Mouse (Mus musculus) heart, embryonic 11.5 days (tissue): ENCODE data around the gene Snap25. TPM values are rescaled to one million over a fixed set of nuclear protein-coding genes. Genes with fewer than 3 reads are reported as not detected.

ENCODE experiments used
- ATAC-seq: fragments of 200-750 bp; cut with Nextera tagmentation; replicated peaks from 2 replicates; pipeline ENCODE4 v1.8.0; 2017; ENCODE audit warnings: moderate library complexity; ENCODE audit not compliant: insufficient number of reproducible peaks, low FRiP score, low TSS enrichment
- H3K27ac ChIP-seq: fragments of 300-500 bp; sonication (generic); 2 replicates; pipeline ENCODE4 v1.5.1; 2014; ENCODE audit warnings: mild to moderate bottlenecking, low read depth, low read length
- H3K27me3 ChIP-seq: fragments of 300-500 bp; sonication (generic); 2 replicates; pipeline ENCODE4 v1.6.1; 2014; ENCODE audit warnings: mild to moderate bottlenecking, low read length, mixed read lengths; ENCODE audit not compliant: control insufficient read depth, insufficient read depth
- H3K36me3 ChIP-seq: fragments of 300-500 bp; sonication (generic); 2 replicates; pipeline ENCODE4 v1.6.1; 2014; ENCODE audit warnings: mild to moderate bottlenecking, low read length, moderate library complexity, mixed read lengths; ENCODE audit not compliant: control insufficient read depth, insufficient read depth
- H3K4me1 ChIP-seq: fragments of 300-500 bp; sonication (generic); 2 replicates; pipeline ENCODE4 v1.6.1; 2014; ENCODE audit warnings: low read length; ENCODE audit not compliant: control insufficient read depth, insufficient read depth
- H3K4me2 ChIP-seq: fragments of 300-500 bp; sonication (generic); 2 replicates; pipeline ENCODE4 v1.6.1; 2014; ENCODE audit warnings: mild to moderate bottlenecking, moderate library complexity
- H3K4me3 ChIP-seq: fragments of 300-500 bp; sonication (generic); 2 replicates; pipeline ENCODE4 v1.5.1; 2014; ENCODE audit warnings: low read depth, low read length
- H3K9ac ChIP-seq: fragments of 300-500 bp; sonication (generic); 2 replicates; pipeline ENCODE4 v1.6.1; 2014; ENCODE audit warnings: mild to moderate bottlenecking, low read depth, low read length, moderate library complexity
- H3K9me3 ChIP-seq: fragments of 300-500 bp; sonication (generic); replicated peaks from 2 replicates; pipeline ENCODE4 v1.6.1; 2016; ENCODE audit warnings: low read length; ENCODE audit not compliant: control insufficient read depth
- WGBS: fragments of 180-500 bp; shearing (Covaris S2); extraction: QIAGEN DNeasy Blood & Tissue Kit; methylation state at CpG from one replicate; pipeline ENCODE4 v1.1.7; 2014; ENCODE audit not compliant: insufficient replicate concordance; 5-methylcytosine and 5-hydroxymethylcytosine counted together
- polyA plus RNA-seq: library from polyadenylated mRNA; unstranded; fragments of >200 nt; fragmentation: Nextera tagmentation; extraction: Ambion mirVana; gene quantifications from 2 replicates; pipeline ENCODE4 v1.2.1, GENCODE M21; 2014

Gene Snap25
- polyA plus RNA-seq, 1 experiment from 2014 or later, result 10.7 TPM

- Histone ChIP-seq H3K36me3 (no peaks in the 10 kb centered on the region), H3K27me3 (no peaks in the 10 kb centered on the region), H3K4me3 (no peak overlapping the region), H3K27ac (no peak overlapping the region), H3K4me1 (no peaks in the 10 kb centered on the region), H3K4me2 (no peak overlapping the region), H3K9me3 (no peaks in the 10 kb centered on the region), H3K9ac (no peak overlapping the region)
- 80% methylated on average over 9 of the region's 9 CpGs for WGBS
- no peak for ATAC-seq
These were observed 103.6 kb downstream of the Snap25 start for GRCm38 (mm10) chr2:136816717-136817400.

DNA sequence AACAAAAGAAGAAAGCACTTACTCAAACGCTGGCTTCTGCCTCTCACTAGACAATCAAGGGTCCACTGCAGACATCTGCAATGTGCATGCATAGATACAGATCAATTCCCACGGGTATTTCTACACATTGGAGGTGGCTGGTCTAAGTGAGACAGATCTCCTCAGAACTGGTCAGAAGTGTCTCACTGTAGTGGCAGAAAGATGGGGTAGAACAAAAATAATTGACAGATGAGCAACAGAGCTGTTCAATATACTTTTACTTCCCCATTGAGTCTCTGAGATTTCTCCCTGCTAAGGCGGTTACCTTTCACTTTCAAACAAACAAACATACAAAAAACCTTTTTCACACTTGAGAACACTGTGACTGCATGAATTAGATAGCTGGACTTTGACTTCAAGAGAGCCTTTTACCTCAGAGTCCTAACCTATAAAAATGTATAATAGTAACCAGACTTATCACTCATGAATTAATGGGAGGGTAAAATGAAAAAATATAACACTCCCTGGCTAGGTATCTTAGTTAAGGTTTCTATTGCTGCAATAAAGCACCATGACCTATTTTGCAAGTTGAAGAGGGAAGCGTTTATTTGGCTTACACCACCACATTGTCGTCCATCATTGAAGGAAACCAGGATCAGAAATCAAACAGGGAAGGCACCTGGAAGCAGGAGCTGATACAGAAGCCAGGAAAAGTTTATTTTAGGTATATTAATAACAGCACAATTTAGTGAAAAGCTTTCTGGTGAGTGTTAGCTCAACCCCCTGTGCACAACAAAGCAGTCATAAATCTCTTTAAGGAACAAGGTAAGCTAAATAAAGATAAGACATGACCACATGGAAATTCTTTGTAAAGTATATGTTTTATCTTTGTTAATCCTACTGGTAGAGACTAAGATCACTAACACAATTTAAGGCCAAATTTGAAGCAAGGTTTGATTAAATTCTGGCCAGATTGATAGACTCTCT is 110.8 kb downstream of the Snap25 start:
- Histone ChIP-seq H3K9me3 (no peaks in the 10 kb centered on the region), H3K36me3 (no peaks in the 10 kb centered on the region), H3K4me3 (no peak overlapping the region), H3K4me2 (no peak overlapping the region), H3K4me1 (no peaks in the 10 kb centered on the region), H3K27ac (no peak overlapping the region), H3K27me3 (no peaks in the 10 kb centered on the region), H3K9ac (no peak overlapping the region)
- ATAC-seq, result no peak
- 47% methylated on average over 5 of the region's 5 CpGs for WGBS

- Histone ChIP-seq H3K27ac (no peak overlapping the region), H3K36me3 (no peaks in the 10 kb centered on the region), H3K4me2 (no peak overlapping the region), H3K4me3 (no peak overlapping the region), H3K9ac (no peak overlapping the region), H3K27me3 (no peaks in the 10 kb centered on the region), H3K4me1 (no peaks in the 10 kb centered on the region), H3K9me3 (no peaks in the 10 kb centered on the region)
- WGBS, result 66% methylated on average over 4 of the region's 4 CpGs
- ATAC-seq, result no peak
These were observed 114.4 kb downstream of the Snap25 start for GRCm38 (mm10) chr2:136827612-136828011.

Other genes with a start within 250 kb of the Snap25 start
- gene Ankef1, start 211.5 kb upstream of the Snap25 start, polyA plus RNA-seq, result 0.10 and 0.20 TPM in 2 replicates
- 19.3 and 51.3 TPM in 2 replicates for gene AL731706.2, start 172.2 kb downstream of the Snap25 start, polyA plus RNA-seq
- gene Slx4ip, start 177.8 kb downstream of the Snap25 start, polyA plus RNA-seq, result 4.6 and 5.9 TPM in 2 replicates
- gene AL731706.1, start 177.9 kb downstream of the Snap25 start, polyA plus RNA-seq, result 44.0 and 45.4 TPM in 2 replicates
- gene Mkks, start 177.9 kb downstream of the Snap25 start, polyA plus RNA-seq, result 17.6 and 20.8 TPM in 2 replicates